Mouse (Mus musculus) testis, adult 2 months (tissue): ENCODE results near the gene 4933428G20Rik. TPM values are rescaled to one million over a fixed set of nuclear protein-coding genes. Genes with fewer than 3 reads are reported as not detected.

Experiments
- H3K27ac ChIP-seq: fragments of 200-500 bp; 2 replicates; pipeline ENCODE4 v1.5.1; 2012; ENCODE audit warnings: low read depth, low read length; ENCODE audit not compliant: control insufficient read depth, insufficient read depth
- H3K27me3 ChIP-seq: fragments of 200-500 bp; 2 replicates; pipeline ENCODE4 v1.6.1; 2012; ENCODE audit warnings: mild to moderate bottlenecking, low read length, moderate library complexity; ENCODE audit not compliant: control insufficient read depth, insufficient read depth
- H3K36me3 ChIP-seq: fragments of 200-500 bp; 2 replicates; pipeline ENCODE4 v1.6.1; 2012; ENCODE audit warnings: mild to moderate bottlenecking, low read length; ENCODE audit not compliant: control insufficient read depth, insufficient read depth
- H3K4me1 ChIP-seq: fragments of 200-500 bp; 2 replicates; pipeline ENCODE4 v1.6.1; 2012; ENCODE audit warnings: low read length; ENCODE audit not compliant: control insufficient read depth, insufficient read depth
- H3K4me3 ChIP-seq: fragments of 200-500 bp; 2 replicates; pipeline ENCODE4 v1.5.1; 2012; ENCODE audit warnings: low read depth, mild to moderate bottlenecking, low read length, moderate library complexity, mixed read lengths; ENCODE audit not compliant: control insufficient read depth
- CTCF ChIP-seq: fragments of 200-500 bp; IDR thresholded peaks from 2 replicates; pipeline ENCODE4 v1.5.1; 2012; ENCODE audit warnings: low read depth, mild to moderate bottlenecking, inconsistent platforms, low read length, moderate library complexity; ENCODE audit not compliant: control insufficient read depth, insufficient read depth, insufficient replicate concordance
- POLR2A ChIP-seq: fragments of 200-500 bp; IDR thresholded peaks from 2 replicates; pipeline ENCODE4 v1.6.1; 2012; ENCODE audit warnings: low read depth, mild to moderate bottlenecking, inconsistent platforms, low read length, moderate library complexity; ENCODE audit not compliant: control insufficient read depth
- polyA plus RNA-seq: library from polyadenylated mRNA; depleted of rRNA; stranded (reverse); fragments of >200 nt; gene quantifications from 2 replicates; pipeline ENCODE4 v1.2.3, GENCODE M21; 2012

Gene 4933428G20Rik
- polyA plus RNA-seq, 1 experiment = 28.7 TPM

GRCm38 (mm10) chr11:97510966-97511660 lies 11.0 kb upstream of the 4933428G20Rik start:
- Histone ChIP-seq H3K36me3 (no peaks in the 10 kb centered on the region), H3K4me1 (peaks cover 16% of the 10 kb centered on the region), H3K27me3 (no peaks in the 10 kb centered on the region), H3K27ac (no peak overlapping the region), H3K4me3 (peak overlapping the region; percentile 73; the same call in 1 of the 2 replicates)
- TF ChIP-seq POLR2A = no peak
- peak; percentile 96 for TF ChIP-seq CTCF

- Histone ChIP-seq H3K27me3 (no peaks in the 10 kb centered on the region), H3K27ac (no peak overlapping the region), H3K36me3 (no peaks in the 10 kb centered on the region), H3K4me3 (no peak overlapping the region), H3K4me1 (peaks cover 16% of the 10 kb centered on the region)
- TF ChIP-seq CTCF (no peak), POLR2A (no peak)
Measured at GRCm38 (mm10) chr11:97509715-97510485, 9.8 kb upstream of the 4933428G20Rik start.

- no peak for TF ChIP-seq CTCF
- TF ChIP-seq POLR2A = no peak
- H3K4me1 ChIP-seq = peaks cover 16% of the 10 kb centered on the region
- no peak overlapping the region for H3K27ac ChIP-seq
- H3K4me3 ChIP-seq = no peak overlapping the region
- H3K27me3 ChIP-seq = no peaks in the 10 kb centered on the region
- no peaks in the 10 kb centered on the region for H3K36me3 ChIP-seq
Measured at GRCm38 (mm10) chr11:97509058-97509457, 8.9 kb upstream of the 4933428G20Rik start.

- Histone ChIP-seq H3K36me3 (no peaks in the 10 kb centered on the region), H3K4me3 (no peak overlapping the region), H3K27ac (no peak overlapping the region), H3K27me3 (no peaks in the 10 kb centered on the region), H3K4me1 (peaks cover 16% of the 10 kb centered on the region)
- TF ChIP-seq POLR2A (no peak), CTCF (no peak)
Measured at GRCm38 (mm10) chr11:97508198-97508597, 8.1 kb upstream of the 4933428G20Rik start.

- H3K4me3 ChIP-seq = no peak overlapping the region
- no peak for TF ChIP-seq CTCF
- no peak for TF ChIP-seq POLR2A
- no peaks in the 10 kb centered on the region for H3K36me3 ChIP-seq
- H3K27ac ChIP-seq = no peak overlapping the region
- H3K27me3 ChIP-seq = no peaks in the 10 kb centered on the region
- H3K4me1 ChIP-seq = peaks cover 5% of the 10 kb centered on the region
Measured at GRCm38 (mm10) chr11:97506331-97506730, 6.2 kb upstream of the 4933428G20Rik start.

- Histone ChIP-seq H3K36me3 (no peaks in the 10 kb centered on the region), H3K27me3 (no peaks in the 10 kb centered on the region), H3K27ac (no peak overlapping the region), H3K4me1 (peaks cover 6% of the 10 kb centered on the region), H3K4me3 (no peak overlapping the region)
- TF ChIP-seq POLR2A (no peak), CTCF (no peak)
Measured at GRCm38 (mm10) chr11:97505784-97506183, 5.6 kb upstream of the 4933428G20Rik start.

GRCm38 (mm10) chr11:97502846-97503245 lies 2.7 kb upstream of the 4933428G20Rik start:
- Histone ChIP-seq H3K27me3 (no peaks in the 10 kb centered on the region), H3K27ac (no peak overlapping the region), H3K36me3 (no peaks in the 10 kb centered on the region), H3K4me1 (peaks cover 11% of the 10 kb centered on the region), H3K4me3 (no peak overlapping the region)
- TF ChIP-seq CTCF = no peak
- no peak for TF ChIP-seq POLR2A
